Mouse (Mus musculus) hindbrain, embryonic 16.5 days (tissue): ENCODE results near the gene Gm8909. TPM values are rescaled to one million over a fixed set of nuclear protein-coding genes. Genes with fewer than 3 reads are reported as not detected.
"Not testable (repeated sequence)": the region's sequence is repeated elsewhere in the genome, so short reads cannot be mapped to it uniquely, and the experiment has no call there.

Experiments
- ATAC-seq: fragments of 200-750 bp; cut with Nextera tagmentation; 2 replicates; pipeline ENCODE4 v1.8.0; 2017; ENCODE audit warnings: moderate TSS enrichment, moderate library complexity
- H3K27ac ChIP-seq: fragments of 300-500 bp; sonication (generic); 2 replicates; pipeline ENCODE4 v1.5.1; 2014; ENCODE audit warnings: low read depth, mild to moderate bottlenecking, control low read depth, low read length, moderate library complexity
- H3K27me3 ChIP-seq: fragments of 300-500 bp; sonication (generic); replicated peaks from 2 replicates; pipeline ENCODE4 v1.6.1; 2014; ENCODE audit warnings: low read length; ENCODE audit not compliant: control insufficient read depth, insufficient read depth
- H3K36me3 ChIP-seq: fragments of 300-500 bp; sonication (generic); 2 replicates; pipeline ENCODE4 v1.6.1; 2014; ENCODE audit warnings: mild to moderate bottlenecking, low read length, moderate library complexity, mixed read lengths; ENCODE audit not compliant: control insufficient read depth, insufficient read depth
- H3K4me1 ChIP-seq: fragments of 300-500 bp; sonication (generic); 2 replicates; pipeline ENCODE4 v1.6.1; 2014; ENCODE audit warnings: low read depth, low read length; ENCODE audit not compliant: control insufficient read depth, insufficient read depth
- H3K4me2 ChIP-seq: fragments of 300-500 bp; sonication (generic); 2 replicates; pipeline ENCODE4 v1.6.1; 2014; ENCODE audit warnings: mild to moderate bottlenecking, low read length, control low read depth, moderate library complexity
- H3K4me3 ChIP-seq: fragments of 300-500 bp; sonication (generic); 2 replicates; pipeline ENCODE4 v1.5.1; 2014; ENCODE audit warnings: mild to moderate bottlenecking, low read length, control low read depth, moderate library complexity
- H3K9ac ChIP-seq: fragments of 300-500 bp; sonication (generic); 2 replicates; pipeline ENCODE4 v1.6.1; 2014; ENCODE audit warnings: low read depth, mild to moderate bottlenecking, control low read depth, low read length, moderate library complexity
- H3K9me3 ChIP-seq: fragments of 300-500 bp; sonication (generic); 2 replicates; pipeline ENCODE4 v1.6.1; 2014; ENCODE audit warnings: mild to moderate bottlenecking, low read length, moderate library complexity; ENCODE audit not compliant: control insufficient read depth
- WGBS: fragments of 180-500 bp; shearing (Covaris S2); extraction: QIAGEN DNeasy Blood & Tissue Kit; methylation state at CpG from one replicate; pipeline ENCODE4 v1.1.7; 2014; 5-methylcytosine and 5-hydroxymethylcytosine counted together
- polyA plus RNA-seq: library from polyadenylated mRNA; unstranded; fragments of >200 nt; fragmentation: Nextera tagmentation; extraction: Ambion mirVana; gene quantifications from 2 replicates; pipeline ENCODE4 v1.2.1, GENCODE M21; 2015

Gene Gm8909
- polyA plus RNA-seq, 1 experiment from 2014 or later: not detected

- Histone ChIP-seq H3K9ac (no peak overlapping the region), H3K4me1 (no peaks in the 10 kb centered on the region), H3K27ac (no peak overlapping the region), H3K4me2 (no peak overlapping the region), H3K9me3 (no peaks in the 10 kb centered on the region), H3K27me3 (peaks cover 11% of the 10 kb centered on the region), H3K36me3 (no peaks in the 10 kb centered on the region), H3K4me3 (no peak overlapping the region)
- 72% methylated on average over 2 of the region's 2 CpGs for WGBS
- ATAC-seq: no peak
Observed at GRCm38 (mm10) chr17:36192371-36192770, 24.0 kb upstream of the Gm8909 start.

- Histone ChIP-seq H3K9ac (no peak within 1 kb of the TSS), H3K27me3 (peaks cover 9% of the 10 kb centered on the region), H3K4me3 (no peak within 1 kb of the TSS), H3K9me3 (no peaks in the 10 kb centered on the region), H3K4me1 (no peaks in the 10 kb centered on the region), H3K4me2 (no peak within 1 kb of the TSS), H3K36me3 (no peaks in the 10 kb centered on the region), H3K27ac (no peak within 1 kb of the TSS)
- ATAC-seq: no peak
- 72% methylated on average over 2 of the region's 2 CpGs for WGBS
Observed at GRCm38 (mm10) chr17:36190169-36190507, 21.8 kb upstream of the Gm8909 start, which contains the start of gene H2-T3. TSS of gene H2-T3 (minus strand) at chr17:36190287.

- WGBS: 36% methylated on average over 18 of the region's 18 CpGs
- no peak overlapping the region for H3K4me3 ChIP-seq
- H3K27ac ChIP-seq: no peak overlapping the region
- no peak overlapping the region for H3K9ac ChIP-seq
- no peaks in the 10 kb centered on the region for H3K36me3 ChIP-seq
- peaks cover 9% of the 10 kb centered on the region for H3K27me3 ChIP-seq
- H3K4me2 ChIP-seq: no peak overlapping the region
- no peaks in the 10 kb centered on the region for H3K4me1 ChIP-seq
- no peak for ATAC-seq
- no peaks in the 10 kb centered on the region for H3K9me3 ChIP-seq
Observed at GRCm38 (mm10) chr17:36189491-36190168, 21.3 kb upstream of the Gm8909 start.

GRCm38 (mm10) chr17:36187540-36187939, 19.2 kb upstream of the Gm8909 start:
- Histone ChIP-seq H3K27me3 (peaks cover 8% of the 10 kb centered on the region), H3K9me3 (no peaks in the 10 kb centered on the region), H3K36me3 (no peaks in the 10 kb centered on the region), H3K9ac (no peak overlapping the region), H3K27ac (no peak overlapping the region), H3K4me2 (no peak overlapping the region), H3K4me3 (no peak overlapping the region), H3K4me1 (no peaks in the 10 kb centered on the region)
- WGBS: 70% methylated on average over 3 of the region's 3 CpGs
- no peak for ATAC-seq

- Histone ChIP-seq H3K36me3 (no peaks in the 10 kb centered on the region), H3K4me2 (no peak overlapping the region), H3K4me3 (no peak overlapping the region), H3K27ac (no peak overlapping the region), H3K4me1 (no peaks in the 10 kb centered on the region), H3K9ac (no peak overlapping the region), H3K9me3 (no peaks in the 10 kb centered on the region), H3K27me3 (peaks cover 11% of the 10 kb centered on the region)
- no peak for ATAC-seq
- 75% methylated on average over 12 of the region's 12 CpGs for WGBS
Observed at GRCm38 (mm10) chr17:36182212-36182611, 13.9 kb upstream of the Gm8909 start.

GRCm38 (mm10) chr17:36179446-36179845, 11.1 kb upstream of the Gm8909 start:
- H3K9ac ChIP-seq, ATAC-seq, H3K9me3 ChIP-seq, H3K27ac ChIP-seq, H3K36me3 ChIP-seq, H3K4me1 ChIP-seq: not testable (repeated sequence)
- H3K4me2 ChIP-seq: peak overlapping the region; percentile 61
- WGBS: 12% methylated on average over 10 of the region's 10 CpGs
- peaks cover 11% of the 10 kb centered on the region for H3K27me3 ChIP-seq
- peak overlapping the region; percentile 38; the same call in 1 of the 2 replicates for H3K4me3 ChIP-seq

GRCm38 (mm10) chr17:36178938-36179337, 10.6 kb upstream of the Gm8909 start:
- Histone ChIP-seq H3K4me3 (peak overlapping the region; percentile 38), H3K4me2 (peak overlapping the region; percentile 61), H3K27me3 (peaks cover 11% of the 10 kb centered on the region)
- not testable (repeated sequence) for H3K4me1 ChIP-seq, H3K9ac ChIP-seq, H3K9me3 ChIP-seq, H3K27ac ChIP-seq, H3K36me3 ChIP-seq
- ATAC-seq: 0 out of 2 replicates have a peak, but pooled peaks have one; percentile 17
- WGBS: 0% methylated on average over 40 of the region's 40 CpGs

- not testable (repeated sequence) for H3K9ac ChIP-seq, H3K9me3 ChIP-seq, H3K4me3 ChIP-seq, ATAC-seq, H3K27me3 ChIP-seq, H3K4me1 ChIP-seq, H3K36me3 ChIP-seq, H3K4me2 ChIP-seq, H3K27ac ChIP-seq
- no CpG with 5 or more reads among the region's 2 CpGs for WGBS
Observed at GRCm38 (mm10) chr17:36176132-36176531, 7.8 kb upstream of the Gm8909 start.

- H3K27ac ChIP-seq: no peak overlapping the region
- ATAC-seq: no peak
- 47% methylated on average over 1 of the region's 1 CpGs for WGBS
Observed at GRCm38 (mm10) chr17:36170287-36170814, 2.0 kb upstream of the Gm8909 start.

More at GRCm38 (mm10) chr17:36170287-36170814, 2.0 kb upstream of the Gm8909 start:
- no peaks in the 10 kb centered on the region for H3K36me3 ChIP-seq
- peaks cover 36% of the 10 kb centered on the region for H3K27me3 ChIP-seq
- H3K9me3 ChIP-seq: peaks cover 4% of the 10 kb centered on the region; the same call in 1 of the 2 replicates
- H3K4me3 ChIP-seq: no peak overlapping the region
- no peak overlapping the region for H3K9ac ChIP-seq
- no peaks in the 10 kb centered on the region for H3K4me1 ChIP-seq
- H3K4me2 ChIP-seq: no peak overlapping the region
